Mouse (Mus musculus) hindbrain, embryonic 12.5 days (tissue): ENCODE data around the gene Gprc6a. TPM values are rescaled to one million over a fixed set of nuclear protein-coding genes. Genes with fewer than 3 reads are reported as not detected.

Experiments used
- ATAC-seq: fragments of 200-750 bp; cut with Nextera tagmentation; 2 replicates; pipeline ENCODE4 v1.8.0; 2017; ENCODE audit warnings: moderate TSS enrichment; ENCODE audit not compliant: low FRiP score
- H3K27ac ChIP-seq: fragments of 300-500 bp; sonication (generic); 2 replicates; pipeline ENCODE4 v1.5.1; 2016; ENCODE audit warnings: mild to moderate bottlenecking
- H3K27me3 ChIP-seq: fragments of 300-500 bp; sonication (generic); 2 replicates; pipeline ENCODE4 v1.6.1; 2016; ENCODE audit warnings: mild to moderate bottlenecking
- H3K36me3 ChIP-seq: fragments of 300-500 bp; sonication (generic); 2 replicates; pipeline ENCODE4 v1.6.1; 2016; ENCODE audit warnings: mild to moderate bottlenecking
- H3K4me1 ChIP-seq: fragments of 300-500 bp; sonication (generic); 2 replicates; pipeline ENCODE4 v1.6.1; 2016
- H3K4me2 ChIP-seq: fragments of 300-500 bp; sonication (generic); replicated peaks from 2 replicates; pipeline ENCODE4 v1.6.1; 2016; ENCODE audit warnings: mild to moderate bottlenecking
- H3K4me3 ChIP-seq: fragments of 300-500 bp; sonication (generic); 2 replicates; pipeline ENCODE4 v1.5.1; 2016; ENCODE audit warnings: mild to moderate bottlenecking
- H3K9ac ChIP-seq: fragments of 300-500 bp; sonication (generic); 2 replicates; pipeline ENCODE4 v1.6.1; 2016; ENCODE audit warnings: mild to moderate bottlenecking, moderate library complexity
- H3K9me3 ChIP-seq: fragments of 300-500 bp; sonication (generic); replicated peaks from 2 replicates; pipeline ENCODE4 v1.6.1; 2016; ENCODE audit warnings: mild to moderate bottlenecking
- WGBS: fragments of 180-500 bp; shearing (Covaris S2); methylation state at CpG from one replicate; pipeline ENCODE4 v1.1.7; 2016; 5-methylcytosine and 5-hydroxymethylcytosine counted together
- polyA plus RNA-seq: library from polyadenylated mRNA; unstranded; fragments of >200 nt; fragmentation: Nextera tagmentation; extraction: Ambion mirVana; gene quantifications from 2 replicates; pipeline ENCODE4 v1.2.1, GENCODE M21; 2016

Gene Gprc6a
- polyA plus RNA-seq = 0.09 TPM in 1 of 2 replicates, not detected in the other

GRCm38 (mm10) chr10:51631411-51632136, at the start of gene Gprc6a:
Gene Gprc6a (minus strand): TSS chr10:51631461.
- Histone ChIP-seq H3K4me1 (no peaks in the 10 kb centered on the region), H3K27ac (no peak within 1 kb of the TSS), H3K4me2 (no peak within 1 kb of the TSS), H3K9ac (no peak within 1 kb of the TSS), H3K4me3 (no peak within 1 kb of the TSS), H3K27me3 (no peaks in the 10 kb centered on the region), H3K36me3 (no peaks in the 10 kb centered on the region), H3K9me3 (no peaks in the 10 kb centered on the region)
- no peak for ATAC-seq
- WGBS = 81% methylated on average over 8 of the region's 8 CpGs

- Histone ChIP-seq H3K27ac (no peak overlapping the region), H3K27me3 (peaks cover 31% of the 10 kb centered on the region), H3K9me3 (no peaks in the 10 kb centered on the region), H3K36me3 (no peaks in the 10 kb centered on the region), H3K4me2 (peak overlapping the region; percentile 95), H3K9ac (no peak overlapping the region; the same call in 1 of the 2 replicates), H3K4me1 (peaks cover 10% of the 10 kb centered on the region), H3K4me3 (peak overlapping the region; percentile 44)
- ATAC-seq = no peak
- 6% methylated on average over 10 of the region's 10 CpGs for WGBS
Measured at GRCm38 (mm10) chr10:51678251-51678639, 47.0 kb upstream of the Gprc6a start.

- Histone ChIP-seq H3K9ac (peak within 1 kb of the TSS; percentile 54), H3K4me2 (peak within 1 kb of the TSS; percentile 95), H3K27me3 (peaks cover 31% of the 10 kb centered on the region), H3K9me3 (no peaks in the 10 kb centered on the region), H3K36me3 (no peaks in the 10 kb centered on the region), H3K4me3 (peak within 1 kb of the TSS; percentile 44), H3K4me1 (peaks cover 10% of the 10 kb centered on the region), H3K27ac (no peak within 1 kb of the TSS)
- WGBS = under 1% methylated on average over 38 of the region's 38 CpGs
- ATAC-seq = peak; percentile 84
Measured at GRCm38 (mm10) chr10:51677548-51678250, 46.4 kb upstream of the Gprc6a start, which contains the start of gene Rfx6. Gene Rfx6 (plus strand): TSS chr10:51677756.

- Histone ChIP-seq H3K36me3 (no peaks in the 10 kb centered on the region), H3K9me3 (no peaks in the 10 kb centered on the region)
- 0 out of 2 replicates have a peak, but pooled peaks have one; percentile 30 for ATAC-seq
Measured at GRCm38 (mm10) chr10:51672082-51672779, 41.0 kb upstream of the Gprc6a start.

GRCm38 (mm10) chr10:51671583-51671982, 40.3 kb upstream of the Gprc6a start:
- Histone ChIP-seq H3K9ac (no peak overlapping the region), H3K9me3 (no peaks in the 10 kb centered on the region), H3K4me2 (no peak overlapping the region), H3K4me3 (no peak overlapping the region), H3K36me3 (no peaks in the 10 kb centered on the region), H3K27me3 (peaks cover 10% of the 10 kb centered on the region), H3K4me1 (no peaks in the 10 kb centered on the region), H3K27ac (no peak overlapping the region)
- 87% methylated on average over 4 of the region's 4 CpGs for WGBS
- ATAC-seq = no peak

More at GRCm38 (mm10) chr10:51672082-51672779, 41.0 kb upstream of the Gprc6a start:
- 45% methylated on average over 1 of the region's 1 CpGs for WGBS
- H3K4me2 ChIP-seq = no peak overlapping the region
- no peaks in the 10 kb centered on the region for H3K4me1 ChIP-seq
- peaks cover 17% of the 10 kb centered on the region for H3K27me3 ChIP-seq
- no peak overlapping the region for H3K4me3 ChIP-seq
- H3K9ac ChIP-seq = no peak overlapping the region
- H3K27ac ChIP-seq = no peak overlapping the region

GRCm38 (mm10) chr10:51669334-51669733, 38.1 kb upstream of the Gprc6a start:
- H3K4me2 ChIP-seq = no peak overlapping the region
- no peaks in the 10 kb centered on the region for H3K4me1 ChIP-seq
- no peak overlapping the region for H3K9ac ChIP-seq
- no peak for ATAC-seq
- no peak overlapping the region for H3K27ac ChIP-seq
- no peaks in the 10 kb centered on the region for H3K9me3 ChIP-seq
- no peak overlapping the region for H3K4me3 ChIP-seq
- no peaks in the 10 kb centered on the region for H3K36me3 ChIP-seq
- no peaks in the 10 kb centered on the region for H3K27me3 ChIP-seq

GRCm38 (mm10) chr10:51657324-51657723, 26.1 kb upstream of the Gprc6a start:
- Histone ChIP-seq H3K9ac (no peak overlapping the region), H3K4me1 (no peaks in the 10 kb centered on the region), H3K36me3 (no peaks in the 10 kb centered on the region), H3K27ac (no peak overlapping the region), H3K4me2 (no peak overlapping the region), H3K27me3 (no peaks in the 10 kb centered on the region), H3K4me3 (no peak overlapping the region), H3K9me3 (no peaks in the 10 kb centered on the region)
- no peak for ATAC-seq
- WGBS = 73% methylated on average over 1 of the region's 1 CpGs

GRCm38 (mm10) chr10:51649506-51650221, 18.4 kb upstream of the Gprc6a start:
- 62% methylated on average over 3 of the region's 3 CpGs for WGBS
- H3K9me3 ChIP-seq = no peaks in the 10 kb centered on the region
- H3K27me3 ChIP-seq = no peaks in the 10 kb centered on the region
- H3K9ac ChIP-seq = no peak overlapping the region
- H3K4me2 ChIP-seq = no peak overlapping the region
- no peaks in the 10 kb centered on the region for H3K36me3 ChIP-seq
- H3K4me1 ChIP-seq = no peaks in the 10 kb centered on the region
- no peak overlapping the region for H3K4me3 ChIP-seq
- no peak overlapping the region for H3K27ac ChIP-seq
- ATAC-seq = no peak

GRCm38 (mm10) chr10:51621193-51621592, 10.1 kb downstream of the Gprc6a start:
- no peak overlapping the region for H3K4me3 ChIP-seq
- no peak overlapping the region for H3K27ac ChIP-seq
- WGBS = 97% methylated on average over 3 of the region's 3 CpGs
- no peaks in the 10 kb centered on the region for H3K9me3 ChIP-seq
- H3K27me3 ChIP-seq = no peaks in the 10 kb centered on the region
- no peak for ATAC-seq
- H3K9ac ChIP-seq = no peak overlapping the region
- no peaks in the 10 kb centered on the region for H3K4me1 ChIP-seq
- no peaks in the 10 kb centered on the region for H3K36me3 ChIP-seq
- no peak overlapping the region for H3K4me2 ChIP-seq

- Histone ChIP-seq H3K4me1 (no peaks in the 10 kb centered on the region), H3K27me3 (no peaks in the 10 kb centered on the region), H3K4me3 (no peak overlapping the region), H3K4me2 (no peak overlapping the region), H3K27ac (no peak overlapping the region), H3K9me3 (no peaks in the 10 kb centered on the region), H3K36me3 (no peaks in the 10 kb centered on the region), H3K9ac (no peak overlapping the region)
- 62% methylated on average over 7 of the region's 7 CpGs for WGBS
- no peak for ATAC-seq
Measured at GRCm38 (mm10) chr10:51620126-51620525, 11.1 kb downstream of the Gprc6a start.

GRCm38 (mm10) chr10:51618538-51618937, 12.7 kb downstream of the Gprc6a start:
- 79% methylated on average over 2 of the region's 2 CpGs for WGBS
- Histone ChIP-seq H3K27me3 (no peaks in the 10 kb centered on the region), H3K4me1 (no peaks in the 10 kb centered on the region), H3K4me3 (no peak overlapping the region), H3K36me3 (no peaks in the 10 kb centered on the region), H3K4me2 (no peak overlapping the region), H3K9me3 (no peaks in the 10 kb centered on the region), H3K27ac (no peak overlapping the region), H3K9ac (no peak overlapping the region)
- no peak for ATAC-seq
